Mouse (Mus musculus): ENCODE results near the gene Dynlt1a.
A peak's percentile ranks its signal among the peaks of the same experiment; 100 is the strongest.
"Not testable (repeated sequence)": the region's sequence is repeated elsewhere in the genome, so short reads cannot be mapped to it uniquely, and the experiment has no call there.

The Dynlt1a gene

DNA sequence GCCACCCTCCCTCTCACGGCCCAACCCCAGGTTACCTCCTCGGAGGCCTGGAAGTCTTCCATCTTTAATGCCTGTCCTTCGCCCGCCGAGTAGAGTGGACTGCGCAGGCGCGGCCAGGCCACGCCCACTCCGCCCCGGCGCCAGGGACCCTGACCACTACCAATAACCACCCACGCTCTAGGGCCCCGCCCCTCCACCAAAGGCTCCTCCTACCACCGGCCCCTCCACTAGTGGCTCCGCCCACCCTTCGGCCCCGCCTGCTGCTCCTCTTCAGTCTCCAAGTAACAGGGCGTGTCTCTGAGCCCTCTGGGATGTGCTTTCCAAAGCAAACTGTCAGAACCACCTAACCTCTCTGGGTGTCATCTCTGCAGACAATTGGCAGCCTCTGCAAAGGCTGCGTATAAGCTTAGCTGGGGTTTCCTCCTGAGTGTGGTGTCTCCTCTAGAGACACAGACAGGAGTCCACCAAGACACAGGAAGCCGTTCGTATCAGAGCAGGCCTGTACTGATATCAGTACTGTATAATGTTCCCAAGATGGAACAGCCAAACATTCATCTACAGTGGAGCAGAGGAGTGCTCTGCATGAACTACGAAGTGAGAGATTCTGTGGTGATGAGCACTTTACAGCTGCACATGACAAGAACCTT is at the start of gene Dynlt1a:
Dynlt1a (minus strand) TSS at position 162 of the 647 bp plus-strand sequence.
- peak; percentile 58 for DNase-seq (ENCODE audit: low read depth)

DNA sequence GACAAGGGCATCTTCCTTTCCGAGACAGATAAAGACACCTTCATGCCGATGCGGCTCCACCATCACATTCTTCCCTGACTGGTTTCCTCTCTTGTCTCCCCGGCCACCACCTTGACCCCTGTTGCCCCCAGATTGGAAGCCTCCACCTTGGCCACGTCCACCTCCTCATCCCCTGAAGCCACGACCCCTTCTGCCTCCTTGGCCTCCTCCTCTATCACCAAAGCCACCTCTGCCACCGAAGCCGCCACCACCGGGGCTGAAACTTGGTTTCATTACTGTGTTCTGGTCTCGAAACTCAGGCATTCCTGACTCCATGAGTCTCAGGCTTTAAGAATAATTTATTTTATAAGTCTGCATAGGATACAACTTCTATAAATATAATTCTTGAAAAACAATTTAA is 38.0 kb upstream of the Dynlt1a start:
- DNase-seq (ENCODE audit: low read depth): not testable (repeated sequence)

DNA sequence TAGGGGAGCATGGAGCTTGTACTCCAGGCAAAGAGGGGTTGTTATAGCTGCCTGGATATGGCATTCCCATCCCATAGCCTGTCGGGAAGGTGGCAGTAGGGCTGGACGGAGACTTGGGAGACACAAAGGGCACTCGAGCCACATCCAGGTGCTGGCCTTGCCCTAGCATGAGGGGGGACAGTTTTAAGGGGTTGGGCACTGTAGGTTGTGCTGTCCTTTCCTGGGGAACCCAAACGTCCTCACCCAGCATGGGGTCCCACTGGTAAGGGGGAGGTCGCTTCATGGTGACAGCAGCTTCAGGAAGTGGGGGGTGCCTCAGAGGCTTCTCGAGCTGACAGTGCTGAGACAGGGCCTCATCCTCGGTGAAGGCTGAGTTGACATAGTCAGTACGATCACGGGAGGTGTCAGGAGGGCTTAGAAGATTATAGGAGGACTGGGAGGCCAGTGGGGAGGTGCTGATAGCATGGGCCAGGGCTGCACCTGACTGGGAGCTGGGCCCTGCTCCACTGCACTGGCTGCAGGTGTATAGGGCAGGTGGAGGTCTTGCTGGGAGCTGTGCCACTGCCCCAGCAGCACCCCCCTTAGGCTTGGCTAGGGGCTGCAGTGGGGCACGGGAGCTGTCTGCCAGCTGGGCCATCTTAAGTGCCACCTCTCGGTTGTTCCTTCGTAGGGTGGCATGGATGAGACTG is 25.4 kb upstream of the Dynlt1a start:
- not testable (repeated sequence) for DNase-seq (ENCODE audit: low read depth)

DNA sequence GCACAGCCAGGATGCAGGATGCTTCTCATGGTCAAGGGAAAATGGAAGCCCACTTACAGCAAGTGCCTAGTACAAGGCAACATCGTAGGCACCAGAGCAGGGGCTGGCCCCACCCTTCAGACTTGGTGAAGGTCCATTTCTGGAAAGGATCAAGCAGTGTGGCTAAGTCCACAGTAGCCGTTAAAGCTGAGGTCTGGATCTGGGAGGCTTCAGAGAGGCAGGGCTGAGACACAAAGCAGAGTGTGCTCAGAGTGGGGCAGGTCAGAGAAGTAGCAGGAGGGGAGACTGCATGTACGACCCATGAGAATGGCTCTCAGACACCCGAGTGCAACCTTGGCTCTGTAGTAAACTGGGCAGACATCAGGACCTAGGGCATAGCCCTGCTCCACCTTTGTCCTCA is 11.7 kb upstream of the Dynlt1a start:
- DNase-seq (ENCODE audit: low read depth): not testable (repeated sequence)

DNA sequence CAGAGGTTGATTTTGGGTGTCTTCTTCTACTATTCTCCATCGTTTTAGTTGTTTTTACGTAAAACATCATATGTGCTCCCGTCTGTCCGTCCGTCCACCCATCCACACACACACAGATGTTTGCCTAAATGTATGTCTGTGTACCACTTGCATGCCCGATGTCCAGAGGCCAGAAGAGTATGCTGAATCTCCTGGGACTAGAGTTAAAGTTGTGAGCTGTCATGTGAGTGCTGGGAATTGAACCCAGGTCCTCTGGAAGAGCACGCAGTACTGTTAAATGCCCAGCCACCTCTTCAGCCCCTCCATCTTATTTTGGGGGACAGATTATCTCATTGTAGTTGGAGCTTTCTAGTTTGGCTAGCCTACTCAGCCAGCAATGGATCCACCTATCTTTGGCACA is 10.3 kb upstream of the Dynlt1a start:
- DNase-seq (ENCODE audit: low read depth): not testable (repeated sequence)

DNA sequence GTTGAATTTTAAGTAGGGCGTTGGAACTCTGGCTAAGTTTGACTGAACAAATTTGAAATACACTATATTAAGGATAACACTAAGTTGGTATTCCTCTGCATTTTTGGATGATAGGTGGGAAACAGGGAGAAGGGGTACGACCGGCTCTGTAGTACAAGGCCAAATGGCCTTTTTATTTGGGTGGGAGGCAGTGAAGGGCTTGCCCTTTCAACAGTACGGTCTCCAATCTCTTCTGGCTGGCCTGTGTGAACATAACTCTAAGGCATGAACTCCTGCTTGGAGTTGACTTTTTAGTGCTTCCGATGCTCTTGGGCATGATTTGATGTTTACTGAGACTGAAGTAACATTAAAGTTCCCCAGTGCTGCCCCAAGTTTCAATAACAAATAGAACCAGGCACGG is 8.2 kb upstream of the Dynlt1a start:
- DNase-seq (ENCODE audit: low read depth): not testable (repeated sequence)

DNA sequence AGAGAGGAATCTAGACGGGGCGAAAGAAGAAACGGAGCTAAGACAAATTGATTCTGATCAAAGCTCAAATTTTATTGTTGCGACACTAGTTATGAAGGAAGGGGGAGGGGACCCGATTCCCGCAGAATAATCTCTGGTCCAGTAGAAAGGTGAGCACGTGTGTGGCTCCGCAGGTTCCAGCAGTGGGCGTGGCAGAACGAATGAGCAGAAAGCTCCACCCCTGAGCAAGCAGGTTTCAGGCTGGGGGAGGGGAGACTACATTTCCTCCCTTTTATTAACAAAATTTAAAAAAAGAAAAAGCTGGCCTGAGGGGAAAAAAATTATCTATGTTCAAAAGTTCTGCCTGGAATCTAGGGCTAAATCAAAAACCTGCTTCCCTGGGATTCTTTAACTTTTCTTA is 7.7 kb upstream of the Dynlt1a start:
- not testable (repeated sequence) for DNase-seq (ENCODE audit: low read depth)

DNA sequence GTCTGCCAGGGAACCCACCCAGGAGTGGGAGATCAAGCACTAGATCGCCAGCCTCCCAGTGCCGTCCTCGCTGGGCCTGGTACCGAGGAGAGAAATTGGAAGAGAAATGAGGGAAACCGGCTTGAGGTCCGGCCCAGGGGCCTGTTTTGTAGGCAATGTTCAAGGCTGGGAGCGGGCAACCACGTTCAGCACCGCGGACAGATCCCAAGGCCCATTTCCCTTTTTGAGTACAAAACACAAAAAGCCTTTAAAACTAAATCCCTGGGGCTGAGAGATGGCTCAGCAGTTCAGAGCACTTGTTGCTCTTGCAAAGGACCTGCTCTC is 4.4 kb upstream of the Dynlt1a start:
- not testable (repeated sequence) for DNase-seq (ENCODE audit: low read depth)

DNA sequence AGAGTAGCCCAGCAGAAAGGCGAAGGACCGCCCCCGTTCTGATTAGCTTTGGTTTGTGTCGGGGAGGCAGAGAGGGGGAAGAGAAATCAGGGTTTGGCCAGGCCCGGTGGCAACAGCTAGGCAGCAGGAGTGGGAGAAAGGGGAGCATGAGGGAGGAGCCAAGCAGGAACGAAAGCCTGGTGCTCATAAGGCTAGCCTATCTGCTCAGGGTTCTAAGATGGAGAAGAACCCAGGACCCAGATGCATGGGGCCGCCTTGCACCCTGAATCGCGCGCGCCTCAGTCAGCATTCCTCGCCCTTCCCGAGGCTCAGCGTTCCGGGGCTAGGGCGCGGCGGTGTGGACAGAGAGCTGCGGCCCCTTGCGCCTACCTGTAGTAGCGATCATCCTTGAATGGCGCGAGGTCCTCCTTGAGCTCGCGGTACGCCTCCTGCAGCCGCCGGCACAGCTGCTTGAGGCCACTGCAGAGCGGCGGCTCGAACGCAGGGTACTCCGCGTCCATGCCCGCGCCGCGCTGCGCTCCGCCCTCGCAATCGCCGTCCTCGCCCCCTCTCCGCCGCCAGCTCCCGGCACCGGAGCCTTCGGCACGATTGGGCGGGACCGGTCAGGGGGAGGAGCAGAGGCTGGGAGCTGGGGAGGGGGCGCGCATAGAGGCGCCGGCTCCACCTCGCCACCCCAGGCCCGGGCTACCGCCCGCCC is 3.9 kb upstream of the Dynlt1a start:
- DNase-seq (ENCODE audit: low read depth): not testable (repeated sequence)

DNA sequence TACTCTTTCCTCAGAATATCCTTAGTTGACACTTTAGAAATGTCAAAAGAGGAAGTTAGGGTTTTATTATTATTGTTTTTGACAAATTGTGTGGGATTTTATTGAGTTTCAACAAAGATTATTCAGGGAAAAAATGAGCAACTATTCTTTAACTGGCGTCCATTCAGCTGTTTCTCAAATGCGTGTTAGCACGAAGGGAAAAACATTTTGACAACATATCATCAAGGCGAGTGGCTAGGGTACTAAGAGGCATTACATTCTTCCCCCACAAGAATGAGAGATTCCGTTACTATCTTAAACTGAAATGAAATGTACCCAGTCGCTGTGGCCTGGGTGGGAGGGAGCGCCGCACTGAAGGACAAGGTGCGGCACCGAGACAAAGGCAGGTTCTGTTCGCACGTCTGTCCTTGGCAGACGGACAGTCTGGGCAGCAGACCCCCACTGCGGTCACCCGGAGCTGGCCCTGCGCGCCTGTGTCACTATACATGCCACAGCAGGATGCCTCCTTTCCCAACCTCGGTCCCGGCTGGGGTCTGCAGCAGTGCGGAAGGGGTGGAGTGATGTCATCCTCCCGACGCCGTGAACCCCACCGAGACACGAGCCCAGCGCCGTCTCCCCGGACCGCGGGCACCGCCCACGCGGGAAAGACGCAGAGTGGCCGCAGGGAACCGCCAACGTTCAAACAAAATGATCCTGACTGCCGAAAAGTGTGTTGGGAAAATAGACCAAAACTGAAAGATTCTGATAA is 747 bp downstream of the Dynlt1a start:
- DNase-seq (ENCODE audit: low read depth): not testable (repeated sequence)

DNA sequence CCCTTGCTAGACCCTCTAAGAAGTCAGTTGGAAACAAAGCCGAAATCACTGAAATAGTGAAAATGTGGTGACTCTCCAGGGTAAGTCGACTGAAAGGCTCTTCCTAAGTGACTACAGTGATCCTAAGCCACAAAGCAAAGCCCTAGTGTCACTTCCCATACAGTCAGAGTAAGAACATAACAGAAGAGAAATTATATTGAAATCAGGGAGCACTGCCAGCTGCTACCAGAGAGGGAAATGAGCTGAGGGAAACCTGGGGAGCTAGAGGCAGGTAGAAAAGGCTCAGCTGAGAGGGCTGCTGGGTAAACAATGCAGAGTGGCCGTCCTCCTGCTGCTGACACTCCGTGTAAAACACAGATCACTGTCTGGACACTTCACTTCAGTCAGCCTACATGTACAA is 1.6 kb downstream of the Dynlt1a start:
- DNase-seq (ENCODE audit: low read depth): not testable (repeated sequence)

DNA sequence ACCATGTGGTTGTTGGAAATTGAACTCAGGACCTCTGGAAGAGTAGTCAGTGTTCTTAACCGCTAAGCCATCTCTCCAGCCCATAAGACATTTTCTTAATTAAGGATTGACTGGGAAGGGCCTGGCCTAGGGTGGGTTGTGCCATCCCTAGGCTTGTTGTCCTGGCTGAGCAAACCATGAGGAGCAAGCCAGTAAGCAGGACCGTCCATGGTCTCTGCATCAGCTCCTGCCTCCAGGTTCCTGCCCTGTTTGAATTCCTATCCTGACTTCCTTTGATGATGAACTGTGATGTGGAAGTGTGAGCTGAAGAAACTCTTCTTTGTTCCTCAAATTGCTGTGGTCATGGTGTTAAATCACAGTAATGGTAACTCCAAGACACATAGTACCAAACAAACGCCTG is 2.8 kb downstream of the Dynlt1a start:
- not testable (repeated sequence) for DNase-seq (ENCODE audit: low read depth)

DNA sequence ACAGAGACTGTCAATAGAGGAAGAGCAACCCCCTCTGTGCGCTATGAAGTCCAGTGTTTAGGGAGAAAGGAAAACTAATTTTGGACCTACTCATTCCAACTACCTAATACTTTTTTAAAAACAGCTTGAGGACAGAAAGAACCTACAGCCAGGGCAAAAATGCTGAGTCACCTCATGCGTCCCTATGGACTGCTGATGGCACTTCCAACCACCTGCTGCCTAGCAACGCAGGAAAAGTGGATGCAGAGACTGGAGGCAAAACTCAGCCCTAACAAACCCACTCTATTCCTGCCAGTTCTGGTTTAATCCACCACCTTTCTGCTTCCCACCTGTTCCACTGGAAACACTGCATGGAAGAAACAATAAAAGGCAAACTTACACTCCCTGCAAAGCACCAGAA is 4.5 kb downstream of the Dynlt1a start:
- DNase-seq (ENCODE audit: low read depth): not testable (repeated sequence)

DNA sequence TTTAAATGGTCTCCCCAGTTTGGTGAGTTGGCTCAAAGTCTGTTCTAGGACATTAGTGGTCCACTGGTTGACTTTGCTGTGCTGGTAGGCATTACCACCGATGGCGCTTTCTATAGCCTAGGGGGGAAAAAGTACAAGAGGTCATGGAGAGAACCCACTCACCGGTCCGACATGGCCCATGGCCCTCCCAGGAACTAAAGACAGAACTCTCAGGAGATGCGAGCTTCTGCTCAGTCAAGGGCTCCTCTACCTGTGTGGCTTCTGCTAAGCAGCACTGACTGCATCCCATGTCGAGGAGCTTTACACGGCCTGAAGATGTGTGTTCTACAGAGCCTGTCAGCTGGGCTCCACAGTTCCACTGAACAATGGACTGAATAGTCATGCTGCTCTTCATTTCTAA is 5.6 kb downstream of the Dynlt1a start:
- not testable (repeated sequence) for DNase-seq (ENCODE audit: low read depth)

DNA sequence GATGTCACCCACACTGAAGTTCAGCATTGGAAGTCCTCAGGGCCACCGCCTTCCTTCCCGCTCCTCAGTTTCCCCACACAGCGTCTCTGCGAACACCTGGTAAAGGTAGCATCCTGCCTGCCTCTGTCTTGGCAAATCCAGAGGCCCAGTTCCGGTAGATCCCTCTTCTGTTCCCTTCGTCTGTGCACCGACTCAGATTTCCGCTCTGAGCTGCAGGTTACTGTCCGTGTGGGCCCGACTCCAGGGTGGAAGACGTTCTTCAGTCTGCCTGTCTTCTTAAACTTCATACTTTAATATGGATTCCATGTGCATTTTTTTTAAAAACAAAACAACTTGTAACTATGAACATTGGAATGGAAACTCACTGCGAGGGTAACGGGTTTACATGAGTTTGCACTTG is 10.8 kb downstream of the Dynlt1a start:
- not testable (repeated sequence) for DNase-seq (ENCODE audit: low read depth)

DNA sequence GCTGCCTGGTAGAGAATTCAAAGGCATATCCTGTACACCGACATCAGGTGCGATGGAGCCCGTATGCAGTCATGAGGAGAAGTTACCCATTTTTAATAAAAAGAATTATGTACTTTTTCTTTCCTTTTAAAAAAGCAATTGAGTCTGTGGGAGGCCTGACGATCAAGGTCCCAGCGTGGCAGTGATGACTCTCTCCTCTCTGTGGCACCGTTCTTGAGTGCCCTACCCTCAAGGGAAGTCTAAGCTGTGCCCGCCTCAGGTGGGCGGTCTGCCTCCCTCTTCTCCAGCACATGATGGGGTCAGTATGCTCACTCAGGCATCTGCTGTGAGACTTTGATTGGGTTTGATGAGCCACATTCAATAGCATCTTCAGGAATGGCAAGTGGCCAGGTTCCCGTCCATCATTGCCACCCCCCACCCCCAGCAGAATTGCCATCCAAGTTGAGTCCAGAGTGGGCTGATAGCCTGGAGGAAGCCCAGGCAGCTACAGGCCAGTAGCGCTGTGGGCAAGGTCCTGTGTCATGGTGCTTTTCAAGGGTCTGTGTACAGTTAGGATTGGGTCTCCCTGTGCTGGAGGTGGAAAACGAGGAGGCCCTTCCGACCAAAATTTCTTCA is 11.5 kb downstream of the Dynlt1a start:
- not testable (repeated sequence) for DNase-seq (ENCODE audit: low read depth)

DNA sequence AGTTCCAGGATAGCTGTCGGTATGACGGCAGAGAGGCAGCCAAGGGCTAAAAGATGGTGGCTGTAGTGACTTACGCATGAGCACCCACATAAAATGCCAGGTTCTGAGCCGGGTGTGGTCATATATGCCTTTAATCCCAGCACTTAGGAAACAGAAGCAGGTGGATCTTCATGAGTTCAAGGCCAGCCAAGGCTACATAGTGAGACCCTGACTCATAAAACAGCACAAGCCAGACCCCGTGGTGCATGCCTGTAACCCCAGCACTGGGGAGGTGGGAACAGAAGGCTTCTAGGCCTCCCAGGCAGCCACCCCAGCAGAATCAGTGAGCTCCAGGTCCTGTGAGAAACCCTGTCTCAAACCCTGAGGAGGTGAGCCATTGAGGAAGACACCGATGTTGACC is 12.4 kb downstream of the Dynlt1a start:
- not testable (repeated sequence) for DNase-seq (ENCODE audit: low read depth)

DNA sequence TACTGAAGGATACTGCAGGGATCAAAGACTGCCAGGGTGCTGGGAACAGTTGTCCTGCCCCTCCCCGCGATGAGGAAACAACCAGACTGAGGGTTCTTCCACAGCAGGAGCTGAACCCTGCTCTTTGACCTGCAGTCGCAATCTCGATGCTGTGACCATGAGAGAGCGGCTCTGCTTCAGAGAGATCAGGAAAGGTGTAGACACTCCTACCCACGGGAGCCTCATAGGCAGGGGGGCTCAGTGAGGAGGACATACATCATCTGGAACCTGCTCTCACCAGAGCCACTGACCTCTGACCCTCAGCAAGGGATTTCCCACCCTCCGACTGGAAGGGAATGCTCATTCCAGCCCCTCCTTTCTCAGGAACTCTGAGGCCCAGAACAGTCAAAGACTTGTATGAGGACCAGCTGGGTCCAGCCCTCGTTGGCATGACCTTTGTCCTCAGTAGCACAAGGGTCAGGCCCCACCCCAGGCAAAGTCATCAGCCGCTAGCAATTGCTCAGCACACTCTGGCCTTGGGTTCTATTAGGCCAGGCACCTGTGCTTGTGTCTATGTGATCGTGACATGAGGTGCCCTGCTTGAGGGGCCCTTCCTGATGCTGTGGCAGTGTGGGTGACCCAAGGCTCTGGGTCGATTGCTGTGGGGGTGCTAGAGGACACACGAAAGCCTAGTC is 17.0 kb downstream of the Dynlt1a start:
- not testable (repeated sequence) for DNase-seq (ENCODE audit: low read depth)

DNA sequence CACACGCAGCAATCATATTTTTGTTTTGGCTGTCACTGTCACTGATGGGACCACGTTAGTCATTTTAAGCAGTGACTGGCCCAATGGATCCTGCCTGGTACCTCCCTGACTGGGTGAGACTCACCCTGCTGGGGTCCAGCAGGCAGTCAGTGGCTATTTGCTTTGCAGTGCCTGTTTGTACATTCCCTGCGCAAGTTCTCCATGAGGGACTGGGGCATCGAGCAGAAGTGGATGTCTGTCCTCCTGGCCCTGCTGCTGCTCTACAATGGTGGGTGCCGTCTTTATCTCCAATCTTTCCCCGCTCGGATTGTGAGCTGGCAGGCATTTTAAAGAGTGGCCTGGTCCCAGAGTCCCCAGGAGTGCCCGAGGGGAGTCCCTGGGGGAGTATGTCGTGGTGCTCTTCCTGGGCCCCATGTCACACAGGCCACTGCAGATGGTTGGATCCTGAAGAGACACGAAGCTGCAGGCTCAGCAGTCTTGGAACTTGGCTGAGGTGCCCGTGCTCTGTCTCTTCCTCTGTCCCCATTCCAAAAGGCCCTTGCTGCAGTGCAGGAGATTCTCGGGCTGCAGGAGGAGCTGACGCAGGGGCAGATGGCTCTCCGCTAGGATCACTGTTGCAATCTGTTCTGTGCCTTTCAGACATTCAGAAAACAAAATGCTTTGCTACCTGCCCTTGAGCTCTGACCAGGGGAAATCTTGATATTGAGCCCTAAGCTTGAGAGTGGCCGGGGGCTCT is 20.1 kb downstream of the Dynlt1a start:
- not testable (repeated sequence) for DNase-seq (ENCODE audit: low read depth)

DNA sequence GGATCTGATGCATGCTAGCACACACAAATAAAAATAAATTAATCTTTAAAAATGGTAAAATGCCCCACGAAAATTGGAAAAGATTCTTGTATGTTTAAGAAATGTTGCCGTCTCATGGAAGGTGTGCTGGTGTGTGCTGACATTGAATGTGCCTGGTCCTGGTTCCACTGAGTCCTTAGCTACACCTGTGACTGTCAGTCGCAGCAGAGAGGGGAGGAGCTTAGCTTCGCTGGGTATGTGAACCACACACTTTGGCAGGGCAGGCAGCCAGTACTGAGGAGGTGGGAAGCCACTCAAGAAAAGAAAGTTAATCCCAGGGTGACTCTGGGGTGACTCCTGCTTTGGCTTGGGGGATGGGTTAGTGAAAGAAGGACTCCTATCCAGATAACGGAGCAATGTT is 23.4 kb downstream of the Dynlt1a start:
- DNase-seq (ENCODE audit: low read depth): not testable (repeated sequence)

DNA sequence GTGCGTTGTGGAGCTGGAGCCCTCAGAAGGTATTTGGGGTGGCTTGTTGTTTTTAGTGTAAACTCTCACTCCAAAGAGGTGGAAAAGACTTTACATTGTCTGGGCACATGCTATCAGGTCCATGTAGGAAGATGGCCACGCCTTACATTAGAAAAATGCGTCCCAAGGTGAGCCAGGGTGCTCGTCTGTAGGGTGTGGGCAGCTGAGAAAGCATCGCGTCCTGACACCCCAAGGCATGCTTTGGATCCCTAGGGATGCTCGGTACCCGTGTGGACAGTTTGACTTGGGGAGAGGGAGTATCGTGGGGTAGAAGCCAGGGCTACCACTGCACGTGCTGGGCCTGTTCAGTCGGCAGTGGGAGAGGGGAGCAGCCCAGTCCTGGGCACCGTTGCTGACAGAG is 28.3 kb downstream of the Dynlt1a start:
- DNase-seq (ENCODE audit: low read depth): not testable (repeated sequence)

Data from c-Kit-positive CD71-positive TER-119-negative erythroid progenitor cells, embryonic 14.5 days (primary cell).